Mouse (Mus musculus) olfactory bulb, adult 2 months (tissue): Measurements from ENCODE around the gene Ubl4a.

Experiments used
- CTCF ChIP-seq: fragments of 200-500 bp; IDR thresholded peaks from 2 replicates; pipeline ENCODE4 v1.5.1; 2012; ENCODE audit warnings: low read depth, mild to moderate bottlenecking, low read length, moderate library complexity; ENCODE audit not compliant: insufficient read depth
- POLR2A ChIP-seq: fragments of 200-500 bp; IDR thresholded peaks from 2 replicates; pipeline ENCODE4 v1.6.1; 2012; ENCODE audit warnings: mild to moderate bottlenecking, low read depth, low read length, moderate library complexity; ENCODE audit not compliant: insufficient read depth

DNA sequence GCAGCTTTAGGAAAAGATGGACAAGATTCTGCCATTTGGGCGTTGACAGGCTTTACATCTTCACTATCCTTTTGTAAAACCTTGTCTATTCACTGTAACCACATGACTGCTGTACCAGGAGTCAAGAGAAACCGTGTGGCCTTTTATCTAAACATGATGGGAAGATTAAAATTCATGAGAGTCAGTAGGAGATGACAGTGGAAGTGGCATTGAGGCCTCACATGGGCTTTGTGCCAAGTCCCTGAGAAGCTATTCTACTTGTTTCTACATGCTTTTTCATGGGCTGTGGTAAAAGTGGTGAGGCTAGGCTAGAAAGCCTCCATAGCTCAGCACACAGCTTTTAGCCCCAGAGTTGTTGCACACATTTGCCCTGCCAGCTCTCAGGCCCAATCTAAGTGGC is 35.3 kb upstream of the Ubl4a start:
- no peak for TF ChIP-seq CTCF
- TF ChIP-seq POLR2A, result no peak
